Mouse (Mus musculus) Patski (cell line): ENCODE data around the gene Ptprn2. TPM values are rescaled to one million over a fixed set of nuclear protein-coding genes. Genes with fewer than 3 reads are reported as not detected.

Experiments used
- ATAC-seq: fragments of 100-300 bp; one replicate; pipeline ENCODE4 v1.8.0; 2021
- CTCF ChIA-PET: fragments of 350-600 bp; sonication (Branson Sonifier 250); formaldehyde crosslinking; loops from one replicate; lab custom pipeline; 2022; ENCODE audit warnings: inconsistent platforms; lab: Charles Lee
- POLR2A ChIA-PET: fragments of 350-600 bp; sonication (Branson Sonifier 250); formaldehyde crosslinking; loops from one replicate; lab custom pipeline; 2022; ENCODE audit warnings: antibody characterized with exemption, inconsistent platforms; lab: Charles Lee
- DNase-seq: peaks from one replicate; pipeline ENCODE4 v3.0.0-alpha.2; 2011; ENCODE audit warnings: low read depth, low spot score
- H3K27me3 ChIP-seq: fragments of 371-371 bp; one replicate; pipeline ENCODE4 v1.5.1; 2021
- CTCF ChIP-seq: fragments of 100-300 bp; IDR thresholded peaks from one replicate; pipeline ENCODE4 v1.5.1; 2021
- in situ Hi-C: fragments of 300-500 bp; cut with MboI; formaldehyde crosslinking; loops from 3 replicates; pipeline ENCODE4 v1.11.1; 2018; ENCODE audit warnings: low pct_unique_long_range_greater_than_20kb, mixed read lengths
- polyA plus RNA-seq: library from polyadenylated mRNA; unstranded; gene quantifications from one replicate; pipeline ENCODE4 v1.2.3, GENCODE M21; 2021

Gene Ptprn2
- polyA plus RNA-seq, 1 experiment from 2014 or later = not detected

DNA sequence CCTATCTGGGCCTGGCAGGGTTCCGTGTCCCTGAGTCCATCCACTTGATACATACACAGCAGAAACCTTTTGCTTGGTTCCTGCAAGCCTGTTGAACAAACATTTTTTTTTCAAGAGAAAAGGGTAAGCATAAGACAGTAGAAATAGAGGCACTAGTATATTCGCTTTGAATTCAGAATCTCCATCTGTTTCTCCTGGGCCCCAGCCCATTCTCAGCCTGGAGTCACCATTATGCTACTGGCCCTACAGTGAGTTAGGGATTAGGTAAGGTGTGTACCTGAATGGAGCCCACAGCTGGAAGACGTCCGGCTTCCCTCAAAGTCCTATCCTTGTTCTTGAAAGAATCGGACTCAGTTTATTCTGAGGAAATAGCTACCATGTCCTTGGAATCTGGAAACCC is 104.6 kb downstream of the Ptprn2 start:
- in situ Hi-C loops = no loop called here
- no peaks in the 10 kb centered on the region for H3K27me3 ChIP-seq
- DNase-seq (no peak), ATAC-seq (no peak)
- POLR2A ChIA-PET = no interaction called here
- TF ChIP-seq CTCF = no peak
- CTCF ChIA-PET = no interaction called here

DNA sequence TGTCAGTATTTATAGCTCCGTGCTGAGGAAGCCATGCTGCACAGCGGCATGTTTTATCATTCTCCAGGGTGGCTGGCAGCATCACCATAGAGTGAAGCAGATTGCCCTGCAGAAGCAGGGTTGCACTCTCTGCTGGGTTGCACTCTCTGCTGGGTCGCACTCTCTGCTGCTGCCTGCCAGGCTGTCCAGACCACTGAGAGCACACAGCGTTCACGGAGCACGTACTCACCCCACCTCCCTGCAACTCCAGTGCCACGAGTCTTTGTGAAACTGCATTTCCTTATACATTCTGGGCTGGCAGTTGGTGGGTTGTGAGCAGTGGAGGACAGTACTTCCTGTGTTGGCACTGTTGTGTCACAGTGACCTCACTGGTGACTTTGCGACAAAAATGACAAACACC is 108.9 kb downstream of the Ptprn2 start:
- ChIA-PET CTCF (no interaction called here), POLR2A (no interaction called here)
- no peaks in the 10 kb centered on the region for H3K27me3 ChIP-seq
- in situ Hi-C loops = no loop called here
- no peak for TF ChIP-seq CTCF
- no peak for ATAC-seq
- no peak for DNase-seq

DNA sequence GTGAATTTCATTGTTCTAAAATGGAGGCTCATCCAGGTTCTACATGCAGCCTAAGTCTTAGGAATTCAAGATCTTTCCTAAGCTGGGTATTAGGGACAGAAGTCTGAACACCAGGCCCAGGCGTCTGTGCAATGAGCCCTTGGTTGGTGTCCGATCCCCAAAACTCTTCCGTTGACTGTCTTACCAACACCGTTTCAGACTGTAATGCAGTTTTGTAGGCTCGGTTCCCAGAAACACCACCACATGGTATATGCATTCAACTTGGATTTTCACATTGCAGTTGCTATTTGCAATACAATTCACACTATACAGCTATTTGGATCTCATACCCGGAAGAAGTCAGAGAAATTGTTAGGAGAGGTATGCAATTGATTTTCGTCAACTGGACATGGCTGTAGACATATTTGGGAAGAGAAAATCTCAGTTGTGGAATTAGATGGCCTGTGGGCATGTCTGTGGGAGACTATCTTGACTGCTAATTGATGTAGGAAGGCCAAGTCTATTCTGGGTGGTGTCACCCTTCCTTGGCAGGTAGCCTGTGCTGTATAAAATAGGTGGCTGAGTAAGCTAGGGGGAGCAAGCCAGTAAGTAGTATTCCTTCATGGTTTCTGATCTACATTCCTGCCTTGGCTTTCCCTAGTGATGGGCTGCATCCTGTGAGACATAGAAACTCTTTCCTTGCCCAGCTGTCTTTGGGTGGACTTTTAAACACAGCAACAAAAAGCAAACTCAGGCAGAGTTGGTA is 109.5 kb downstream of the Ptprn2 start:
- in situ Hi-C loops = no loop called here
- no peak for ATAC-seq

DNA sequence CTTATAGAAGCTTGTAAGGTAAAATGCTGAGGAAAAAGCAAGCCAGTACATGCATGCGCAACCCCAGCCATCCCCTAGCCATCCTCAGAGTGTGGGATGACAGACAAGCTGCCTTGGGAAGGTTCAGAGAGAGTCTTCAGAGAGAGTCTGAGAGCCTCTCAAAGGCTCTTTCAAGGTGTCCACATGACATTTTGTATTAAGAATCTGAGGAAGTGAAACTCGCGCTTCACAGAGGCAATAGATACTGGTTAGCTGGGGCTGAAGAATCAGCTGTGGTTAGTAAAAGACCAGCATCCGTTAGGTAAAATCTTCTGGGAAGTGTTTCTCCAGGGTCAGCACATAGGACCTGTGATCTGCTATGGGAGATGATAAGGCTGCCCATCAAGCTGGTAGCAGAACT is 110.2 kb downstream of the Ptprn2 start:
- ATAC-seq (no peak), DNase-seq (no peak)
- H3K27me3 ChIP-seq = no peaks in the 10 kb centered on the region
- ChIA-PET POLR2A (no interaction called here), CTCF (no interaction called here)
- in situ Hi-C loops = no loop called here
- TF ChIP-seq CTCF = no peak

More for the DNA sequence above, 109.5 kb downstream of the Ptprn2 start:
- CTCF ChIA-PET = no interaction called here
- no peak for DNase-seq
- POLR2A ChIA-PET = no interaction called here
- TF ChIP-seq CTCF = no peak
- no peaks in the 10 kb centered on the region for H3K27me3 ChIP-seq

DNA sequence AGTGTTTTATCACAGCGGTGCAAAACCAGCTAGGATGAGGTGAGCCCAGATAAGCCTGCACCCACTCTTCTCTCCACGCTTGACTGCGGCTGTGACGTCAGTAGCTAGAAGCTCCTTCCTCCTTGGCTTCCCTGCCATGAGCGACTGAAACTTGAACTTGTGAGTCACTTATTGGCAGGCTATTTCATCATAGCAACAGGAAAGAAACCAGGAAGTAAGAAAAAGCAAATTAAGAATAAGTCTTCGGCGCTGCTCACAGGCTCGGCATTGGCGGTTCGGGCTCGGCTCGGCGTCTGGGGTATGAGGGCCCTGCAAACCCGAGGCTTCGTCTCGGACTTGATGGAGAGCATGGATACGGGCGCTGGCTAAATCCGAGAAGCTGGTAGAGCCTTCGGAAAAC is 111.5 kb downstream of the Ptprn2 start:
- TF ChIP-seq CTCF = no peak
- no peaks in the 10 kb centered on the region for H3K27me3 ChIP-seq
- in situ Hi-C loops = no loop called here
- ChIA-PET CTCF (no interaction called here), POLR2A (no interaction called here)
- no peak for DNase-seq
- ATAC-seq = no peak

DNA sequence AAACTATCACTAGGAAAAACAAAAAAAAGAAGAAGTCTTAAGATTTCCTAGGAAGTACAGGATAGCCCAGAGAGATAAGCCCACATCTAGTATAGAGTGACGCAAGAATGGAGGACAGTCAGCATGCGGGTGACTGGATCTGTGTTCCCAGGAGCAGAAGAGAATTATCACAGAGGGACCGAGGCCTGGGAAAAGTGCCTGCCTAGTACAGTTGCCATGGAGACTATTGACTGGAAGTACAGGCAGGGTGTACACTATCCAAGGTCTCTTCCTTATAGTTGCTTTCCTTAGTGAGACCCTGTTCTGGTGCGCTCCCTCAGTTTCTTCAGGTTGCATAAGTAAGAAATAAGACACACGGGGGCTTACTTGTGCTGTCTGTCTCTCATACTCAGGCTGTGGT is 112.2 kb downstream of the Ptprn2 start:
- no peak for TF ChIP-seq CTCF
- DNase-seq (no peak), ATAC-seq (no peak)
- CTCF ChIA-PET = no interaction called here
- no peaks in the 10 kb centered on the region for H3K27me3 ChIP-seq
- in situ Hi-C loops = no loop called here
- POLR2A ChIA-PET = no interaction called here

DNA sequence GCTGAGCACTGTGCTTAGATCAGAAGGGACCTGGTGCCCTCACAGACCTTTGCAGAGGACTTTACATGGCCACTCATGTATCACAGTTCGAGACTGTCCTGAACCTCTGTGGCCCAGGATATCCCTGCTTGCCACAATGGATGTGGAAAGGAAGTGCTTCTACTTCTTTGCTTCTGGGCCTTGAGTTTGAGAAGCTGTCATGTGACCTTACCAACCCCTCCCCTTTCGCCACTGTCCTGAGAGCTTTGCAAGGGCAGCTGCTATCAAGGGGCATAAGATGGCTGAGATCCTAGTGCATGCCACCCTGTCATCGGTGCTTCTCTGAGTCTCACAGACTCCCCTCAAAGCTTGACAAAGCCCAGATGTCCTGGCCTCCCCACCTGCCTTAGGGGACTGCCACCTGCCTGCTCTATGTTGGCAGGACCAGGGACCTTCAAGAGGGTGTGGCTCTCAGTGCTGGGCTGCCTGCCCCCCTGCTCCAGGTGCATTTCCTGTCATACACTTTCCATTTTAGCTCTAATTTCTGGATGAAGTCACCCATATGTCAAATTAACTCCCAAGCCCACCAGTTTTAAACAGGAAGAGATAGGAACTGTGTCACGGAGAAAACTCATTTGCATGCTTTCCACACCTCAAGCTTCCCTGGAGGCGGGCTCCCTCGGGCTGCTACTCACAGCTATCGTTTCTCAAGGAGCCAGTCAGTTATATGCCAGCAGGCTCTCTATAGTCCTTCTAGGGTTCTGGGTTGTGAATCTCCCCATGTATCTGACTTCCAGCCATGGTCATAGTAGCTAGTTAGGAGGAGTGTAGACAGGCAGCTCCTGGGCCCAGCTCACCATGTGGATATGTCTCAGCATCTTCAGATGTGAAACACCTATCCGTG is 112.8 kb downstream of the Ptprn2 start:
- DNase-seq (no peak), ATAC-seq (no peak)
- TF ChIP-seq CTCF = no peak
- CTCF ChIA-PET = no interaction called here
- in situ Hi-C loops = no loop called here
- POLR2A ChIA-PET = no interaction called here
- no peaks in the 10 kb centered on the region for H3K27me3 ChIP-seq

DNA sequence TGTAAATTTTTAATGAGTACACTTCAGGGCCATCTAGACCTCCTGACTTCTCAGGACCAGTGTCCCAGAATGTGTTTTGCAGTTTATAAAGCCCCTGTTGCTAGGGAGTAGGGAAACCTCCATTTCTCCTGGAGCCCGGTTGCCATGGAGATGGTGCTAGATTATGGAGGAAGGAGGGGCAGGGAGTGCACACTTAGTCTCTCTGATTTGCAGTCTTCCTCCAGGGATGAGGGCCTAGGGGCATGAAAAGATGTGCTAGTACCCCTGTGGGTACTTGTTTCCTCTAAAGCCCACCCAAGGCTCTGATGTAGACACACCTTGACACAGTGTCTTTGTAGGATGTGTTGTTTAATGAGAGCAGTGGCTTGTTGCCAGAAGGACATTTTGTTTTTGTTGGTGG is 114.0 kb downstream of the Ptprn2 start:
- in situ Hi-C loops = no loop called here
- TF ChIP-seq CTCF = no peak
- POLR2A ChIA-PET = no interaction called here

DNA sequence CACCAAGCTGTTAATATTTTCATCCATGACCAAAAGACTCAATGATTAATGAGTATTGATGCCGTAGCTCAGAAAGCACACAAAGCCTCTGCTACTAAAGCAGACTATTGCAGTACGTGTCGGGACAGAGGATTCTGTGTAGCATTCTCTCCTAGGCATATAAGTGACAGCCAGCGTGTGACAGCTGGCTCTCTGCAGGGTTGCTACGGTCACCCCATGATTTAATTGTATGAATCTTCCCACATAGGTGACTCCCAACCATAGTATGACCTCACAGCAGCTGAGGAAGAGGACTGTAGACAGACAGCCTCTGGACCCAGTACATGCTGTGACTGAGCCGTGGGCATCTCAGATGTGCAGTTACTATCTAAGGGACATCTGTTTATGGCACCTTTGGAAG is 114.5 kb downstream of the Ptprn2 start:
- no peak for ATAC-seq
- in situ Hi-C loops = loop anchor here (25.0 kb wide), 1 partner anchor 163 kb away; no protein-coding TSS in a partner anchor
- ChIA-PET CTCF (no interaction called here), POLR2A (no interaction called here)
- TF ChIP-seq CTCF = no peak
- no peaks in the 10 kb centered on the region for H3K27me3 ChIP-seq
- DNase-seq = no peak

More for the DNA sequence above, 114.0 kb downstream of the Ptprn2 start:
- no peaks in the 10 kb centered on the region for H3K27me3 ChIP-seq
- DNase-seq (no peak), ATAC-seq (no peak)
- CTCF ChIA-PET = no interaction called here

DNA sequence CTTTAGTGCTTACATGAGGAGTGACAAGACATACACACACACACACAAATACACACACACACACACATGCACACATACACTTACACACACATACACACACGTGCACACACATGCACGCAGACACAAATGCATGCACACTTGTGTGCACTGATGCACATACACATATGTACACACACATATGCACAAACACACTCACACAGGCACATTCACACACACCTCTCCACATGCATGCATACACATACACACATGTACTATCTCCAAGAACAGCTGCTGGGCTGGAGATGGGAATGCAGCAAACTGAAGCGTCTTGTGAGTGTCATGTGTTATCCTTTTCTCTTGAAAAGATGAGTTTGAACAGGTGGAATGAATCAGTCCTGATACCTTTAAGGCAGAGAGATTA is 115.9 kb downstream of the Ptprn2 start:
- ChIA-PET POLR2A (no interaction called here), CTCF (no interaction called here)
- TF ChIP-seq CTCF = no peak
- no peaks in the 10 kb centered on the region for H3K27me3 ChIP-seq
- ATAC-seq (no peak), DNase-seq (no peak)
- in situ Hi-C loops = loop anchor here (25.0 kb wide), 1 partner anchor 164 kb away; no protein-coding TSS in a partner anchor

DNA sequence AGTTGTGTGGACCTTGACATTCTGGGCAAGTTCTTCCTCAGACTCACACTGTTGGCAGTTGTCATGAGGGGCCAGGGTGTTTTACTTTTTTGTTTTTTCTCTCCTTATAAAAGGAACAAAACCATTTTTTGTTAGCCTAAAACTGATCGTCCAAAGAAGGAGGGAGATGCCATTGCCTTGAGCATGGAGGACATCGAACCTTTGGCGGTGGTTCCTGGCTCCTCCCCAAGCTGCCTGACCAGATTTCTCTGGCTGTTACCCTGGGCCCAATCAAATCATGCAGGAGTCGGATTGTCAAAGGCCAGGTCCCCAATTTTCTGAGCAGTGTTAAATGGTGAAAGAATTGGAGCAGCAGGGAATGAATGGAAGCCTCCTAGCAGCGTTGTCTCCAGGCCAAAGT is 116.4 kb downstream of the Ptprn2 start:
- DNase-seq (no peak), ATAC-seq (no peak)
- in situ Hi-C loops = loop anchor here (25.0 kb wide), 1 partner anchor 165 kb away; no protein-coding TSS in a partner anchor
- ChIA-PET POLR2A (no interaction called here), CTCF (no interaction called here)
- no peaks in the 10 kb centered on the region for H3K27me3 ChIP-seq
- no peak for TF ChIP-seq CTCF
